Mouse (Mus musculus) limb, embryonic 14.5 days (tissue): ENCODE data around the gene Olfr739. TPM values are rescaled to one million over a fixed set of nuclear protein-coding genes. Genes with fewer than 3 reads are reported as not detected.

ENCODE experiments used
- ATAC-seq: fragments of 200-750 bp; cut with Nextera tagmentation; 2 replicates; pipeline ENCODE4 v1.8.0; 2017; ENCODE audit warnings: low read depth, moderate number of reproducible peaks, moderate TSS enrichment; ENCODE audit not compliant: low FRiP score
- DNase-seq: peaks from one replicate; pipeline ENCODE4 v3.0.0-alpha.2; 2015; ENCODE audit warnings: low spot score
- H3K27ac ChIP-seq: fragments of 300-500 bp; sonication (generic); replicated peaks from 2 replicates; pipeline ENCODE4 v1.5.1; 2014; ENCODE audit warnings: low read depth, mild to moderate bottlenecking, low read length, moderate library complexity, mixed read lengths
- H3K27me3 ChIP-seq: fragments of 300-500 bp; sonication (generic); 2 replicates; pipeline ENCODE4 v1.6.1; 2014; ENCODE audit warnings: low read length, mixed read lengths; ENCODE audit not compliant: control insufficient read depth, insufficient read depth
- H3K36me3 ChIP-seq: fragments of 300-500 bp; sonication (generic); 2 replicates; pipeline ENCODE4 v1.6.1; 2014; ENCODE audit warnings: mild to moderate bottlenecking, low read length, moderate library complexity, mixed read lengths; ENCODE audit not compliant: control insufficient read depth, insufficient read depth
- H3K4me1 ChIP-seq: fragments of 300-500 bp; sonication (generic); 2 replicates; pipeline ENCODE4 v1.6.1; 2014; ENCODE audit warnings: antibody characterized with exemption, low read length, mixed read lengths; ENCODE audit not compliant: control insufficient read depth, insufficient read depth
- H3K4me2 ChIP-seq: fragments of 300-500 bp; sonication (generic); replicated peaks from 2 replicates; pipeline ENCODE4 v1.6.1; 2014; ENCODE audit warnings: low read depth, mild to moderate bottlenecking, low read length, moderate library complexity; ENCODE audit not compliant: severe bottlenecking
- H3K4me3 ChIP-seq: fragments of 300-500 bp; sonication (generic); replicated peaks from 2 replicates; pipeline ENCODE4 v1.5.1; 2014; ENCODE audit warnings: low read length
- H3K9ac ChIP-seq: fragments of 300-500 bp; sonication (generic); 2 replicates; pipeline ENCODE4 v1.6.1; 2014; ENCODE audit warnings: mild to moderate bottlenecking, low read depth, low read length, moderate library complexity; ENCODE audit not compliant: severe bottlenecking
- H3K9me3 ChIP-seq: fragments of 300-500 bp; sonication (generic); 2 replicates; pipeline ENCODE4 v1.6.1; 2016; ENCODE audit warnings: low read length; ENCODE audit not compliant: control insufficient read depth
- POLR2A ChIP-seq: fragments of 200-500 bp; IDR thresholded peaks from 2 replicates; pipeline ENCODE4 v1.8.0; 2012; ENCODE audit warnings: inconsistent platforms, mild to moderate bottlenecking, moderate library complexity, borderline replicate concordance; ENCODE audit not compliant: insufficient read depth, insufficient read length; ENCODE audit errors: extremely low read depth
- WGBS: fragments of 180-500 bp; shearing (Covaris S2); extraction: QIAGEN DNeasy Blood & Tissue Kit; methylation state at CpG from one replicate; pipeline ENCODE4 v1.1.7; 2014; 5-methylcytosine and 5-hydroxymethylcytosine counted together
- polyA plus RNA-seq, 2 experiments: library from polyadenylated mRNA; depleted of rRNA in 1 of 2; stranded (reverse) in 1 of 2; unstranded in 1 of 2; fragments of >200 nt; fragmentation: Nextera tagmentation in 1 of 2; extraction: Ambion mirVana in 1 of 2; gene quantifications; 2 replicates each; pipeline versions ENCODE4 v1.2.1 to v1.2.3; 2012 to 2014

Gene Olfr739
- polyA plus RNA-seq (2012; rRNA removed) (not detected in 2 replicates), polyA plus RNA-seq (2014; fragmentation: Nextera tagmentation; extraction: Ambion mirVana) (not detected in 2 replicates)

DNA sequence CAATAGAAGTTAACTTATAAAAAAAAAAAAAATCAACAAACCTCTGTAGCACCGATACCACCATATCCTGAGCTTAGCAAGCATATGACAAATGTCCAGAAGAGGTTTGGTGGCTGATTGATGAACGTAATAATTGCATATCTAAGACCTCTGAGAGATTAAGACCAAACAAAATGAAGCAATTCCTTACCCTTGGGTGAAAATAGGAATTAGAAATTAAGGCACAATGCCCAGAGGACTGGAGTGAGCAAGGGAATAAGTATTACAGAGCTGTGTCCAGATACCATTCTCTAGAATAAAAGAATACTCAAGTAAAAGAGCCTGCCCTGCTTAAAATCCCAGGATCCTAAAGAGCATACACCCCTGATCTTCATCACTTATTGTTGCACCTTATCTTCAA is at the start of gene Olfr739:
Gene Olfr739 (plus strand): TSS at position 301 of the 400 bp plus-strand sequence.
- no peak for TF ChIP-seq POLR2A
- H3K9me3 ChIP-seq = no peaks in the 10 kb centered on the region
- no peaks in the 10 kb centered on the region for H3K36me3 ChIP-seq
- no peak within 1 kb of the TSS for H3K27ac ChIP-seq
- DNase-seq (no peak), ATAC-seq (no peak)
- H3K4me1 ChIP-seq = no peaks in the 10 kb centered on the region
- H3K27me3 ChIP-seq = no peaks in the 10 kb centered on the region
- no peak within 1 kb of the TSS for H3K4me3 ChIP-seq
- no peak within 1 kb of the TSS for H3K4me2 ChIP-seq
- 65% methylated on average over 2 of the region's 2 CpGs for WGBS
- no peak within 1 kb of the TSS for H3K9ac ChIP-seq

DNA sequence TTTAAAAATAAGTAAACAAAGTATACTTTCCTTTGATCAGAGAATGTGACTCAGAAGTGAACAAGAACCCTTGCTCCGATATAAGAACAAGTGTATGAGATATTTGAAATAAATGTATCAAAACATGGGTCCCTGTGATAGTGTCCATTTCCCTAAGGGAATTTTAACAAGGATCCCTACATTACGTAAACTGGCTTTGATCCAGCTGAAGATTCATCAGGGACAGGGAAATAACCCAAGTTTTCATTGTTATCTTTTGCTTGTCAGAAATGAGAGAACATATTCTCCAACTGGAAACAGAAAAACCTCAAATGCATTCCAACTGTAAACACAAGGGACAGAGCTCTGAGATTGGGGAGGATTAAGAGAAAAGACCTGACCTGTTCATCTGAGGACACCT is 37.6 kb upstream of the Olfr739 start, which contains the start of gene Olfr736:
Gene Olfr736 (plus strand): TSS at position 301 of the 400 bp plus-strand sequence.
- no peaks in the 10 kb centered on the region for H3K27me3 ChIP-seq
- H3K4me2 ChIP-seq = no peak within 1 kb of the TSS
- no peak for TF ChIP-seq POLR2A
- H3K9me3 ChIP-seq = no peaks in the 10 kb centered on the region
- H3K36me3 ChIP-seq = no peaks in the 10 kb centered on the region
- H3K4me3 ChIP-seq = no peak within 1 kb of the TSS
- H3K4me1 ChIP-seq = no peaks in the 10 kb centered on the region
- 81% methylated on average over 2 of the region's 2 CpGs for WGBS
- no peak within 1 kb of the TSS for H3K27ac ChIP-seq
- no peak within 1 kb of the TSS for H3K9ac ChIP-seq
- no peak for ATAC-seq
- no peak for DNase-seq

DNA sequence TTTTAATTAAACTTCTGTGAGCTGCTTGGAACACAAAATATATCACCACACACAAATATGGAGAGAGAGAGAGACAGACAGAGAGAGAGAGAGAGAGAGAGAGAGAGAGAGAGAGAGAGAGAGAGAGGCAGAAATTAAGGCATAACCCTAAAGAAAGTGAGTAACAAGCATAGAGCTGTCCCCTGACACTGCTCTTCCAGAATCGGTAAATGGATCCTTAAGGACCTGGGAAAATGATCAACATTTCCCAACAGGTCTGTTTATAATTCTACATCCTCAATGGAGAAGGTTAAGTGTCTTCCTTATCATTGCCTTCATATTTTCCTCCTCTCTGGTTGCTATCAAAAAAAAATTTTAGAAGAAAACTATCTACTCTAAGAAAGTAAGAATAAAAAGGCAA is 11.2 kb upstream of the Olfr739 start, which contains the start of gene Olfr738:
Gene Olfr738 (plus strand): TSS at position 301 of the 400 bp plus-strand sequence.
- no peak within 1 kb of the TSS for H3K9ac ChIP-seq
- 85% methylated on average over 1 of the region's 1 CpGs for WGBS
- no peak for TF ChIP-seq POLR2A
- H3K4me2 ChIP-seq = no peak within 1 kb of the TSS
- H3K4me3 ChIP-seq = no peak within 1 kb of the TSS
- no peaks in the 10 kb centered on the region for H3K4me1 ChIP-seq
- no peak for DNase-seq
- no peaks in the 10 kb centered on the region for H3K27me3 ChIP-seq
- H3K9me3 ChIP-seq = no peaks in the 10 kb centered on the region
- no peaks in the 10 kb centered on the region for H3K36me3 ChIP-seq
- ATAC-seq = no peak
- no peak within 1 kb of the TSS for H3K27ac ChIP-seq

DNA sequence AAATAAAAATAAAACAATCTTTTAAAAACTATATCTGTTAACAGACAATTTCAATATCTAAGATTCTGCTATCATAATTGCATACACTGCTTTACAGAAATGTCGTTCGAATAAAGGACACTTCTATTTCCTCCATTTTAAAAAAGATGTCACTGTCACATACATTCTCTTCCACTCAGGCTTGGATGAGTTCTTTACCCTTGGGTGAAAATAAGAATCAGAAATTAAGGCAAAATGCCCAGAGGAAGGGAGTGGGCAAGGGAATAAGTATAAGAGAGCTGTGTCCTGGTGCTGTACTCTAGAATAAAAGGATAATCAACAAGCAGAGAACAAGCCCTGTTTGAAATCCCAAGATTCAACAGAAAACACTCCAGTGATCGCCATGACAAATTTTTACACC is 26.8 kb downstream of the Olfr739 start, which contains the start of gene Olfr740:
Gene Olfr740 (plus strand): TSS at position 301 of the 400 bp plus-strand sequence.
- no peaks in the 10 kb centered on the region for H3K36me3 ChIP-seq
- 85% methylated on average over 3 of the region's 3 CpGs for WGBS
- no peak within 1 kb of the TSS for H3K4me3 ChIP-seq
- H3K4me1 ChIP-seq = no peaks in the 10 kb centered on the region
- no peaks in the 10 kb centered on the region for H3K27me3 ChIP-seq
- no peak within 1 kb of the TSS for H3K9ac ChIP-seq
- no peak for DNase-seq
- H3K27ac ChIP-seq = no peak within 1 kb of the TSS
- ATAC-seq = no peak
- no peaks in the 10 kb centered on the region for H3K9me3 ChIP-seq
- no peak for TF ChIP-seq POLR2A
- H3K4me2 ChIP-seq = no peak within 1 kb of the TSS

DNA sequence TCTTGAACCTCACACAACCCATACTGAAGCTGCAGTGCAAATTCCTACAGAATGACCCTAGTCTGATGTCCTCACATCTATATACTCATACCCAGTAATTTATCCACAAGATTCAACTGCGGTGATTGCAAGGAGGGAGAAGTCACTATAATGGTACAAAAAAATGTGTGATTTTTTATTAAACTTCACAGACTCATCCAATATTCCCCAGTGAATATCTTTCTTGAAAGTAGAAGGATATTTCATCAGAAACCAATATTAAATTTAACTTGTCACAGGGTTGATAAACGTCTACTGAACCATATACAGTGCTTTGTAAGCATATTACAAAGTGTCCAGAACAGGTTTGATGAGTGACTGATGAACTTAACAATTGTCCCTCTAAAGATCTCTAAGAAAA is 54.0 kb downstream of the Olfr739 start, which contains the start of gene Olfr741:
Gene Olfr741 (plus strand): TSS at position 301 of the 400 bp plus-strand sequence.
- H3K27ac ChIP-seq = no peak within 1 kb of the TSS
- 73% methylated on average over 2 of the region's 2 CpGs for WGBS
- ATAC-seq (no peak), DNase-seq (no peak)
- no peaks in the 10 kb centered on the region for H3K27me3 ChIP-seq
- TF ChIP-seq POLR2A = no peak
- no peak within 1 kb of the TSS for H3K4me2 ChIP-seq
- no peaks in the 10 kb centered on the region for H3K36me3 ChIP-seq
- no peaks in the 10 kb centered on the region for H3K4me1 ChIP-seq
- no peak within 1 kb of the TSS for H3K9ac ChIP-seq
- no peaks in the 10 kb centered on the region for H3K9me3 ChIP-seq
- no peak within 1 kb of the TSS for H3K4me3 ChIP-seq

Other genes starting within 250 kb of the Olfr739 start
- gene Olfr730, start 230.4 kb upstream of the Olfr739 start, polyA plus RNA-seq (2012; rRNA removed) = not detected in 2 replicates
- not detected in 2 replicates for gene Olfr730, start 230.4 kb upstream of the Olfr739 start, polyA plus RNA-seq (2014; fragmentation: Nextera tagmentation; extraction: Ambion mirVana)
- not detected in 2 replicates for gene Olfr731, start 176.8 kb upstream of the Olfr739 start, polyA plus RNA-seq (2012; rRNA removed)
- not detected in 2 replicates for gene Olfr731, start 176.8 kb upstream of the Olfr739 start, polyA plus RNA-seq (2014; fragmentation: Nextera tagmentation; extraction: Ambion mirVana)
- gene Olfr732, start 134.4 kb upstream of the Olfr739 start, polyA plus RNA-seq (2012; rRNA removed) = not detected in 2 replicates
- not detected in 2 replicates for gene Olfr732, start 134.4 kb upstream of the Olfr739 start, polyA plus RNA-seq (2014; fragmentation: Nextera tagmentation; extraction: Ambion mirVana)
- 0.12 TPM in 1 of 2 replicates, not detected in the other for gene Olfr733, start 117.1 kb upstream of the Olfr739 start, polyA plus RNA-seq (2012; rRNA removed)
- not detected in 2 replicates for gene Olfr733, start 117.1 kb upstream of the Olfr739 start, polyA plus RNA-seq (2014; fragmentation: Nextera tagmentation; extraction: Ambion mirVana)
- gene Olfr734, start 91.9 kb upstream of the Olfr739 start, polyA plus RNA-seq (2012; rRNA removed) = not detected in 2 replicates
- not detected in 2 replicates for gene Olfr734, start 91.9 kb upstream of the Olfr739 start, polyA plus RNA-seq (2014; fragmentation: Nextera tagmentation; extraction: Ambion mirVana)
- not detected in 2 replicates for gene Olfr735, start 69.8 kb upstream of the Olfr739 start, polyA plus RNA-seq (2012; rRNA removed)
- not detected in 2 replicates for gene Olfr735, start 69.8 kb upstream of the Olfr739 start, polyA plus RNA-seq (2014; fragmentation: Nextera tagmentation; extraction: Ambion mirVana)
- gene Tlr11, start 60.7 kb upstream of the Olfr739 start, polyA plus RNA-seq (2012; rRNA removed) = 0.04 TPM in 2 replicates
- gene Tlr11, start 60.7 kb upstream of the Olfr739 start, polyA plus RNA-seq (2014; fragmentation: Nextera tagmentation; extraction: Ambion mirVana) = not detected in 2 replicates
- gene Olfr736, start 37.5 kb upstream of the Olfr739 start, polyA plus RNA-seq (2012; rRNA removed) = not detected in 2 replicates
- not detected in 2 replicates for gene Olfr736, start 37.5 kb upstream of the Olfr739 start, polyA plus RNA-seq (2014; fragmentation: Nextera tagmentation; extraction: Ambion mirVana)
- not detected in 2 replicates for gene Olfr738, start 11.1 kb upstream of the Olfr739 start, polyA plus RNA-seq (2012; rRNA removed)
- gene Olfr738, start 11.1 kb upstream of the Olfr739 start, polyA plus RNA-seq (2014; fragmentation: Nextera tagmentation; extraction: Ambion mirVana) = not detected in 2 replicates
- gene Olfr740, start 26.9 kb downstream of the Olfr739 start, polyA plus RNA-seq (2012; rRNA removed) = not detected in 2 replicates
- gene Olfr740, start 26.9 kb downstream of the Olfr739 start, polyA plus RNA-seq (2014; fragmentation: Nextera tagmentation; extraction: Ambion mirVana) = not detected in 2 replicates
- gene Olfr741, start 54.1 kb downstream of the Olfr739 start, polyA plus RNA-seq (2012; rRNA removed) = not detected in 2 replicates
- not detected in 2 replicates for gene Olfr741, start 54.1 kb downstream of the Olfr739 start, polyA plus RNA-seq (2014; fragmentation: Nextera tagmentation; extraction: Ambion mirVana)
- not detected in 2 replicates for gene Olfr742, start 85.0 kb downstream of the Olfr739 start, polyA plus RNA-seq (2012; rRNA removed)
- not detected in 2 replicates for gene Olfr742, start 85.0 kb downstream of the Olfr739 start, polyA plus RNA-seq (2014; fragmentation: Nextera tagmentation; extraction: Ambion mirVana)
- not detected in 2 replicates for gene Olfr743, start 103.2 kb downstream of the Olfr739 start, polyA plus RNA-seq (2012; rRNA removed)
- not detected in 2 replicates for gene Olfr743, start 103.2 kb downstream of the Olfr739 start, polyA plus RNA-seq (2014; fragmentation: Nextera tagmentation; extraction: Ambion mirVana)
- gene Olfr744, start 196.3 kb downstream of the Olfr739 start, polyA plus RNA-seq (2012; rRNA removed) = not detected in 2 replicates
- gene Olfr744, start 196.3 kb downstream of the Olfr739 start, polyA plus RNA-seq (2014; fragmentation: Nextera tagmentation; extraction: Ambion mirVana) = not detected in 2 replicates
- gene Olfr745, start 220.8 kb downstream of the Olfr739 start, polyA plus RNA-seq (2012; rRNA removed) = not detected in 2 replicates
- gene Olfr745, start 220.8 kb downstream of the Olfr739 start, polyA plus RNA-seq (2014; fragmentation: Nextera tagmentation; extraction: Ambion mirVana) = not detected in 2 replicates
- gene Olfr746, start 228.5 kb downstream of the Olfr739 start, polyA plus RNA-seq (2012; rRNA removed) = not detected in 2 replicates
- gene Olfr746, start 228.5 kb downstream of the Olfr739 start, polyA plus RNA-seq (2014; fragmentation: Nextera tagmentation; extraction: Ambion mirVana) = not detected in 2 replicates